Mouse (Mus musculus) granulocyte monocyte progenitor cell, adult 5-6 weeks (primary cell): ENCODE measurements around the gene Gbx1. TPM values are rescaled to one million over a fixed set of nuclear protein-coding genes. Genes with fewer than 3 reads are reported as not detected.

Experiments
- ATAC-seq: replicated peaks from 2 replicates; pipeline ENCODE4 v1.8.0; 2016; ENCODE audit warnings: mild to moderate bottlenecking, moderate TSS enrichment, inconsistent platforms; ENCODE audit not compliant: poor library complexity, severe bottlenecking
- total RNA-seq, 2 experiments: library from RNA; stranded (forward) in 1 of 2; stranded (reverse) in 1 of 2; fragments of 200-712, 200-1000 nt in 1 of 2; fragments of >200 nt in 1 of 2; fragmentation: Nextera tagmentation in 1 of 2; gene quantifications; 2 replicates each; pipeline ENCODE4 v1.2.3; 2014 to 2017

Gbx1 gene
- total RNA-seq, 2 experiments from 2014 or later = not detected

- ATAC-seq = no peak
Measured at GRCm38 (mm10) chr5:24482247-24483079, 44.5 kb downstream of the Gbx1 start.

- 0 out of 2 replicates have a peak, but pooled peaks have one; percentile 27 for ATAC-seq
Measured at GRCm38 (mm10) chr5:24481647-24482046, 45.4 kb downstream of the Gbx1 start.

- ATAC-seq = no peak
Measured at GRCm38 (mm10) chr5:24477909-24478308, 49.1 kb downstream of the Gbx1 start.

GRCm38 (mm10) chr5:24475476-24476241 lies 51.3 kb downstream of the Gbx1 start:
- ATAC-seq = no peak

GRCm38 (mm10) chr5:24474723-24475261 lies 52.2 kb downstream of the Gbx1 start:
- ATAC-seq = peak; percentile 51

GRCm38 (mm10) chr5:24474025-24474722 lies 52.8 kb downstream of the Gbx1 start:
- ATAC-seq = peak; percentile 18; the same call in 1 of the 2 replicates

GRCm38 (mm10) chr5:24472884-24473619 lies 54.0 kb downstream of the Gbx1 start:
- no peak for ATAC-seq

- ATAC-seq = peak; percentile 73
Measured at GRCm38 (mm10) chr5:24470600-24470999, 56.4 kb downstream of the Gbx1 start.

GRCm38 (mm10) chr5:24466762-24467161 lies 60.2 kb downstream of the Gbx1 start:
- ATAC-seq = no peak

- ATAC-seq = no peak
Measured at GRCm38 (mm10) chr5:24455613-24456012, 71.4 kb downstream of the Gbx1 start.

GRCm38 (mm10) chr5:24455076-24455475 lies 71.9 kb downstream of the Gbx1 start:
- ATAC-seq = no peak

GRCm38 (mm10) chr5:24453985-24454303 lies 73.1 kb downstream of the Gbx1 start:
- no peak for ATAC-seq

GRCm38 (mm10) chr5:24453283-24453984 lies 73.6 kb downstream of the Gbx1 start:
- ATAC-seq = no peak

Other genes starting within 250 kb of the Gbx1 start
- gene Kcnh2, start 175.6 kb downstream of the Gbx1 start, total RNA-seq (2014; fragmentation: Nextera tagmentation) = not detected in 2 replicates
- not detected in 2 replicates for gene Kcnh2, start 175.6 kb downstream of the Gbx1 start, total RNA-seq (2017)
- gene Nos3, start 162.4 kb downstream of the Gbx1 start, total RNA-seq (2014; fragmentation: Nextera tagmentation) = 0.56 TPM in 1 of 2 replicates, not detected in the other
- gene Nos3, start 162.4 kb downstream of the Gbx1 start, total RNA-seq (2017) = not detected in 2 replicates
- gene Atg9b, start 135.1 kb downstream of the Gbx1 start, total RNA-seq (2014; fragmentation: Nextera tagmentation) = 1.8 and 4.0 TPM in 2 replicates
- 4.0 and 5.3 TPM in 2 replicates for gene Atg9b, start 135.1 kb downstream of the Gbx1 start, total RNA-seq (2017)
- 17.6 and 56.8 TPM in 2 replicates for gene Abcb8, start 133.5 kb downstream of the Gbx1 start, total RNA-seq (2014; fragmentation: Nextera tagmentation)
- gene Abcb8, start 133.5 kb downstream of the Gbx1 start, total RNA-seq (2017) = 14.4 and 23.9 TPM in 2 replicates
- not detected in 2 replicates for gene Asic3, start 113.8 kb downstream of the Gbx1 start, total RNA-seq (2014; fragmentation: Nextera tagmentation)
- gene Asic3, start 113.8 kb downstream of the Gbx1 start, total RNA-seq (2017) = not detected in 2 replicates
- gene Cdk5, start 103.7 kb downstream of the Gbx1 start, total RNA-seq (2014; fragmentation: Nextera tagmentation) = 24.4 and 36.9 TPM in 2 replicates
- gene Cdk5, start 103.7 kb downstream of the Gbx1 start, total RNA-seq (2017) = 20.7 and 22.4 TPM in 2 replicates
- gene Slc4a2, start 103.4 kb downstream of the Gbx1 start, total RNA-seq (2014; fragmentation: Nextera tagmentation) = 20.9 and 28.9 TPM in 2 replicates
- gene Slc4a2, start 103.4 kb downstream of the Gbx1 start, total RNA-seq (2017) = 13.5 and 29.3 TPM in 2 replicates
- 53.8 and 75.7 TPM in 2 replicates for gene Fastk, start 81.9 kb downstream of the Gbx1 start, total RNA-seq (2014; fragmentation: Nextera tagmentation)
- gene Fastk, start 81.9 kb downstream of the Gbx1 start, total RNA-seq (2017) = 15.9 and 23.3 TPM in 2 replicates
- 6.4 and 18.7 TPM in 2 replicates for gene Tmub1, start 79.3 kb downstream of the Gbx1 start, total RNA-seq (2014; fragmentation: Nextera tagmentation)
- gene Tmub1, start 79.3 kb downstream of the Gbx1 start, total RNA-seq (2017) = 8.8 and 11.1 TPM in 2 replicates
- gene Agap3, start 75.0 kb downstream of the Gbx1 start, total RNA-seq (2014; fragmentation: Nextera tagmentation) = 21.5 and 26.8 TPM in 2 replicates
- gene Agap3, start 75.0 kb downstream of the Gbx1 start, total RNA-seq (2017) = 19.4 and 31.8 TPM in 2 replicates
- gene Asb10, start 13.8 kb upstream of the Gbx1 start, total RNA-seq (2014; fragmentation: Nextera tagmentation) = not detected in 2 replicates
- not detected in 2 replicates for gene Asb10, start 13.8 kb upstream of the Gbx1 start, total RNA-seq (2017)
- not detected in 2 replicates for gene 4931409K22Rik, start 29.6 kb upstream of the Gbx1 start, total RNA-seq (2014; fragmentation: Nextera tagmentation)
- gene 4931409K22Rik, start 29.6 kb upstream of the Gbx1 start, total RNA-seq (2017) = not detected in 2 replicates
- gene Abcf2, start 50.3 kb upstream of the Gbx1 start, total RNA-seq (2014; fragmentation: Nextera tagmentation) = 51.6 and 74.3 TPM in 2 replicates
- gene Abcf2, start 50.3 kb upstream of the Gbx1 start, total RNA-seq (2017) = 98.3 and 98.8 TPM in 2 replicates
- gene Chpf2, start 59.5 kb upstream of the Gbx1 start, total RNA-seq (2014; fragmentation: Nextera tagmentation) = 17.8 and 17.9 TPM in 2 replicates
- gene Chpf2, start 59.5 kb upstream of the Gbx1 start, total RNA-seq (2017) = 10.4 and 29.2 TPM in 2 replicates
- gene Smarcd3, start 97.2 kb upstream of the Gbx1 start, total RNA-seq (2014; fragmentation: Nextera tagmentation) = not detected in 2 replicates
- 0.05 and 0.34 TPM in 2 replicates for gene Smarcd3, start 97.2 kb upstream of the Gbx1 start, total RNA-seq (2017)
- 28.2 and 30.4 TPM in 2 replicates for gene Nub1, start 158.3 kb upstream of the Gbx1 start, total RNA-seq (2014; fragmentation: Nextera tagmentation)
- gene Nub1, start 158.3 kb upstream of the Gbx1 start, total RNA-seq (2017) = 33.1 and 37.6 TPM in 2 replicates
- 1.5 and 2.2 TPM in 2 replicates for gene Wdr86, start 203.5 kb upstream of the Gbx1 start, total RNA-seq (2014; fragmentation: Nextera tagmentation)
- not detected in 2 replicates for gene Wdr86, start 203.5 kb upstream of the Gbx1 start, total RNA-seq (2017)
- not detected in 2 replicates for gene Crygn, start 230.8 kb upstream of the Gbx1 start, total RNA-seq (2014; fragmentation: Nextera tagmentation)
- gene Crygn, start 230.8 kb upstream of the Gbx1 start, total RNA-seq (2017) = not detected in 2 replicates